Mouse (Mus musculus) c-Kit-positive CD71-positive TER-119-positive erythroid progenitor cells, embryonic 14.5 days (primary cell): Measurements from ENCODE around the gene Btg1.

ENCODE experiments used
- DNase-seq: peaks from one replicate; pipeline ENCODE4 v3.0.0-alpha.2; 2013; ENCODE audit warnings: low spot score

The Btg1 gene

DNA sequence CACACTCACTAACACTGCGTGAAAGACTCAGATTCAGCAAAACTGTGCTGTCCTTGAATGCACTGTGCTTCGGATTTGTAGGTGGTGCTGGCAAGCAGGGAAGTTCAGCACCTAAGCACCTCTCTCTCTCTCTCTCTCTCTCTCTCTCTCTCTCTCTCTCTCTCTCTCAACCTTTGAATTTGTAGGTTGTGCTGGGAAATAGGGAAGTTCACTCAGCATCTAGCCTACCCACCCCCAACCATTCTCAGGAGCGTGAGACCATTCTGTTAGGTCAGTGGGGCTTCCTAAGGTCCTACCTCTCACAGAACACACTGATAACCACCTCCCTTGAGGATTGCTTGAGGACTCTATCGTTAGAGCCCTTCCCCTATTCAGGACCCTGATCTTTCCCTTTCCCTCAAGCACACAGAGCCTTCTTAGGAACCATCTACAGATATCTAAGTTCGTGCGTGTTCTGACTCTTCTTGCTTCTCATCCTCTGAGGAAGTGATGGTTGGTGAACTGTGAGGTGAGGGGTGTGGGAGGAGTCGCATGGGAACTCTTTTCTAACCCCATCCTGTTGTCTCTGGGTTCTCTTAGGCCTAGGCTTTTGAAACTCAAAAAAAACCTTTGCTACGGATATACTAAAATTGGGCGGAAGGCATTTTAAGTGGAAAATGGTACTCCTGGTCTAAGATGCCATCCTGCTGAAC is 47.1 kb downstream of the Btg1 start:
- no peak for DNase-seq
